8 mouse cellular contexts compared by ENCODE assay signal in the genomic region with DNA sequence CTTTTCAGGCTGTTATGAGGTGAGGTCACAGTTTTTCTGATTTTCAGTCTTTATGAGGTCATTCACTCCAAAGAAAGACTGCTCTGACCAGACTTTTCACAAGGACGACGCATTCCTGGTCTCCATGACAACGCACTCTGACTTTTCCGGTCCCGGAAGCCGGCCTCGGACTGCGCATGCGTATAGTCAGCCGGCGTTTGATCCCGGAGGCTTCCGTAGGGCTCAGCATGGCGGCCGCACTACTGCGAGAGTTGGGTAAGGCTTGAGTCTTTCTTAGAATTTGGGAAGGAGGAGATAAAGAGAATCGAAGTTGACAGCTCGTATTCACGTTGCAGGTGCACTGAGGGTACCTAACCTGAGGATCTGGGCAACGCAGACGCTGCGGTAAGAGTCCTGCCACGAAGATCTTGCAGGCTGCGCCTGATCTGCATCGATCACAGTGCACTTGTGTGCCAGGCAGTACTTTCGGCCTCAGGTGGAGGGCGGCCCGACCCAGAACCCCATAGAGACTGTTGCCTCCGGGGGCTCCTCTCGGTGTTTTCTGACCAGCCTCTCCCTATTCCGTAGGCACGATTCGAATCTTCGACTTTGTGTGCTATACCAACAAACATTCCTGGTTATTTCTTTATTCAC. TPM values are rescaled to one million over a fixed set of nuclear protein-coding genes. Genes with fewer than 3 reads are reported as not detected.
DNase-seq lines count a peak whose midpoint lies in the region; ATAC-seq lines count a peak whose summit lies in the region.

A gene (plus strand): TSS at position 203 of the 633 bp plus-strand sequence.

- H3K36me3 ChIP-seq in heart, embryonic 14.5 days (ENCODE audit: control insufficient read depth, insufficient read depth, low read length), result peaks cover 41% of the 10 kb centered on the region
- peaks cover 43% of the 10 kb centered on the region for H3K36me3 ChIP-seq in liver, embryonic 13.5 days
- peaks cover 22% of the 10 kb centered on the region for H3K36me3 ChIP-seq in stomach, embryonic 16.5 days (ENCODE audit: control insufficient read depth, insufficient read depth, low read length)

- no peaks in the 10 kb centered on the region for H3K9me3 ChIP-seq in heart, embryonic 14.5 days (ENCODE audit: control insufficient read depth, low read length)
- no peaks in the 10 kb centered on the region for H3K9me3 ChIP-seq in liver, embryonic 13.5 days (replicated peaks)
- H3K9me3 ChIP-seq in stomach, embryonic 16.5 days (replicated peaks; ENCODE audit: control insufficient read depth, low read length), result no peaks in the 10 kb centered on the region

- H3K9ac ChIP-seq in heart, embryonic 14.5 days (ENCODE audit: low read length), result peak within 1 kb of the TSS; percentile 84
- peak within 1 kb of the TSS; percentile 78 for H3K9ac ChIP-seq in liver, embryonic 13.5 days
- peak within 1 kb of the TSS; percentile 85 for H3K9ac ChIP-seq in stomach, embryonic 16.5 days (ENCODE audit: low read length)

- peak within 1 kb of the TSS; percentile 85 for H3K4me2 ChIP-seq in heart, embryonic 14.5 days (ENCODE audit: low read length)
- peak within 1 kb of the TSS; percentile 78 for H3K4me2 ChIP-seq in liver, embryonic 13.5 days
- peak within 1 kb of the TSS; percentile 90 for H3K4me2 ChIP-seq in stomach, embryonic 16.5 days (ENCODE audit: low read depth, low read length)

- H3K4me3 ChIP-seq in heart, embryonic 14.5 days (ENCODE audit: control insufficient read depth in 1 of 2, insufficient read depth in 1 of 2, low read depth in 1 of 2, low read length in 2 of 2), result peak within 1 kb of the TSS; percentile 74 to 80
- H3K4me3 ChIP-seq in liver, embryonic 13.5 days (replicated peaks), result peak within 1 kb of the TSS; percentile 73
- peak within 1 kb of the TSS; percentile 79 for H3K4me3 ChIP-seq in stomach, embryonic 16.5 days (replicated peaks; ENCODE audit: low read length)

- H3K4me1 ChIP-seq in heart, embryonic 14.5 days (ENCODE audit: control insufficient read depth in 2 of 2, insufficient read depth in 2 of 2, low read length in 2 of 2), result peaks cover 0 to 14% of the 10 kb centered on the region in 2 experiments; a peak in 3 of 4 replicates
- H3K4me1 ChIP-seq in liver, embryonic 13.5 days (replicated peaks), result peaks cover 61% of the 10 kb centered on the region
- H3K4me1 ChIP-seq in stomach, embryonic 16.5 days (ENCODE audit: control insufficient read depth, insufficient read depth, low read length), result peaks cover 17% of the 10 kb centered on the region

- under 1% methylated on average over 34 of the region's 34 CpGs for WGBS in heart, embryonic 14.5 days
- whole genome bisulfite sequencing in liver, embryonic 13.5 days (ENCODE audit: insufficient replicate concordance), result under 1% methylated on average over 34 of the region's 34 CpGs
- WGBS in stomach, embryonic 16.5 days, result under 1% methylated on average over 34 of the region's 34 CpGs

- DNase-seq in c-Kit-negative CD71-positive TER-119-positive erythroid progenitor cells, embryonic 14.5 days (ENCODE audit: low read depth, low spot score), result peak; percentile 94
- DNase-seq in fibroblast of lung, adult 2 months (ENCODE audit: low read depth), result peak; percentile 92
- peak; percentile 98 for DNase-seq in kidney, postnatal 14 days
- DNase-seq in liver, embryonic 13.5 days, result peak; percentile 92
- peak; percentile 98 for DNase-seq in neural tube, embryonic 10.5 days (ENCODE audit: extremely low spot score, low spot score)

- peak within 1 kb of the TSS; percentile 26 to 46; a peak in 3 of 4 replicates for H3K27ac ChIP-seq in heart, embryonic 14.5 days (replicated peaks in 1 of 2; ENCODE audit: control insufficient read depth in 1 of 2, insufficient read depth in 1 of 2, low read depth in 2 of 2, low read length in 2 of 2)
- H3K27ac ChIP-seq in liver, embryonic 13.5 days, result peak within 1 kb of the TSS; percentile 73
- H3K27ac ChIP-seq in stomach, embryonic 16.5 days (ENCODE audit: low read length), result peak within 1 kb of the TSS; percentile 16; the same call in 1 of the 2 replicates

- H3K27me3 ChIP-seq in heart, embryonic 14.5 days (ENCODE audit: control insufficient read depth, insufficient read depth, low read length), result no peaks in the 10 kb centered on the region
- H3K27me3 ChIP-seq in liver, embryonic 13.5 days, result no peaks in the 10 kb centered on the region
- no peaks in the 10 kb centered on the region for H3K27me3 ChIP-seq in stomach, embryonic 16.5 days (ENCODE audit: control insufficient read depth, insufficient read depth, low read length)

- peak; percentile 60 for ATAC-seq in CD4-positive, CD25-positive, alpha-beta regulatory T cell, adult 4 months
- ATAC-seq in heart, embryonic 14.5 days (ENCODE audit: insufficient number of reproducible peaks, insufficient read depth, low FRiP score, low read depth), result peak; percentile 78
- peak; percentile 74 for ATAC-seq in liver, embryonic 13.5 days (ENCODE audit: low read depth)
- ATAC-seq in stomach, embryonic 16.5 days (ENCODE audit: insufficient read depth, low FRiP score), result peak; percentile 88

RNA-seq across cellular contexts. Expression of the gene that starts here (rescaled TPM):
- polyA plus RNA-seq in CD4-positive, CD25-positive, alpha-beta regulatory T cell, adult 4 months (2017; shearing (Covaris generic)), result 10 to 100 TPM; 66.8 to 74.2 TPM
- polyA plus RNA-seq in heart, embryonic 14.5 days (2014; fragmentation: Nextera tagmentation; extraction: Ambion mirVana), result 107 and 116 TPM in 2 replicates
- 134 and 138 TPM in 2 replicates for polyA plus RNA-seq in liver, embryonic 13.5 days (2015; fragmentation: Nextera tagmentation; extraction: Ambion mirVana)
- 111 and 118 TPM in 2 replicates for polyA plus RNA-seq in stomach, embryonic 16.5 days (2015; fragmentation: Nextera tagmentation; extraction: Ambion mirVana)

Comparison
In these comparisons a context has a peak if more than half of its experiments do, and no peak if none do; other contexts are left out.
1. Peak in every context shown above with its lines: DNase-seq, ATAC-seq, H3K4me3 ChIP-seq and H3K27ac ChIP-seq.
2. H3K27ac ChIP-seq: peak in every context shown above with its lines; median percentile 73 in liver, embryonic 13.5 days; 36 in heart, embryonic 14.5 days; 16 in stomach, embryonic 16.5 days.